Mouse (Mus musculus) ES-E14 (cell line): Measurements from ENCODE around the gene Sh3bp5l.

Source experiments
- CHD2 ChIP-seq: IDR thresholded peaks from 2 replicates; pipeline ENCODE4 v1.6.1; 2014; ENCODE audit warnings: mild to moderate bottlenecking, low read depth, low read length, inconsistent platforms
- HCFC1 ChIP-seq: IDR thresholded peaks from 2 replicates; pipeline ENCODE4 v1.6.1; 2012; ENCODE audit warnings: low read length, inconsistent platforms, borderline replicate concordance; ENCODE audit not compliant: insufficient read depth
- ZC3H11A ChIP-seq: IDR thresholded peaks from 2 replicates; pipeline ENCODE4 v1.6.1; 2012; ENCODE audit warnings: low read depth, mild to moderate bottlenecking, inconsistent platforms, low read length, borderline replicate concordance

- TF ChIP-seq HCFC1 (no peak), CHD2 (no peak), ZC3H11A (no peak)
These were observed 49.0 kb downstream of the Sh3bp5l start for GRCm38 (mm10) chr11:58379516-58379915.
